Mouse (Mus musculus) ES-Bruce4 (cell line): ENCODE results near the gene Rps8.

ENCODE experiments used
- CTCF ChIP-seq: IDR thresholded peaks from one replicate; pipeline ENCODE4 v1.8.1; 2011; ENCODE audit warnings: low read depth, low read length
- POLR2A ChIP-seq: IDR thresholded peaks from one replicate; pipeline ENCODE4 v1.8.1; 2011; ENCODE audit warnings: low read length; ENCODE audit not compliant: insufficient read depth

DNA sequence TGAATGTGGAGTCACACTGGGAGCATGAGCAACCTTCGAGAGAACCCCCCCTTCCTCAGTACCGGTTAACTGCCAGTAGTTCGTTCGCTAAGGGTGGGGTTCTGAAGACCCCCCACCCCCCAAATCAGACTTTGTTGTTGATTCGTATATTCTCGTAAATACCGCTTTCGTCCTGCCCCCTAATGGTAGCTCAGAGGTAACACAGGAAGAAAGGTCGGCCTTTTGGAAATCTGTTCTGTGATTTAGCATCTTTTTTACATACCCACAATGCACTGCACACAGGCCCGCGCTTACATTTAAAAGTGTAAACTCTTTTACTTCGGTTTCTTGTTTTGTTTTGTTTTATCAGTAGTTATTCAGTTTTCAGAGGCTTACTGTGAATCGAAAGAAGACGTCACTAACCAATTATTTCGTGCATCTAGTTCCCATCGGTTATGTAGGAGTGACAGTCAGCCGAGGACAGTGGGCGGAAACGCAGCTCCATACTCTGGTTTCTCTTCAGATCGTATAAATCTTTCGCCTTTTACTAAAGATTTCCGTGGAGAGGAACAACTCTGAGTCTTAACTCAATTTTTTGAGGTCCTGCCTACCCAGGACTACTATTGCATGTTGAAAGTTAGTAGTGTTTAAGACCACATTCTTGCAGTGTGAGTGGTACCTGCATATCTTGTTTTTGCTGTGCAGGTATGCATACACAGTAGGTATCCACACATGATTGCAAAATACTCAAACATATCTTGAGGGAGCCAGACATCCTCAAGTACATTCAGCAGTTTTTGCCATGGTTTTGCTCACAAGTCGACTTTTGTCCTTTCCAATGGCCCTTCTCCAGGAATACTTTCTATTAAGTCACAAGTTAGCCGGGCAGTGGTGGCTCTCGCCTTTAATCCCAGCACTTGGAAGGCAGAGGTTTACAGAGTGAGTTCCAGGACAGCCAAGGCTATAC lies 46.3 kb upstream of the Rps8 start:
- TF ChIP-seq POLR2A (peak; percentile 96), CTCF (peak; percentile 11)
